Mouse (Mus musculus) central nervous system, embryonic 18 days (tissue): ENCODE measurements around the gene Csgalnact2. TPM values are rescaled to one million over a fixed set of nuclear protein-coding genes. Genes with fewer than 3 reads are reported as not detected.

Experiments
- polyA plus RNA-seq: library from polyadenylated mRNA; depleted of rRNA; stranded (reverse); fragments of >200 nt; gene quantifications from 2 replicates; pipeline ENCODE4 v1.2.3, GENCODE M21; 2012; rRNA removed

Csgalnact2 gene
- polyA plus RNA-seq, result 8.6 and 9.3 TPM in 2 replicates

GRCm38 (mm10) chr6:118138731-118139709 lies at the start of gene Csgalnact2:
Gene Csgalnact2 (minus strand): TSS chr6:118139140.

Other genes starting within 250 kb of the Csgalnact2 start
- gene Hnrnpf, start 238.8 kb downstream of the Csgalnact2 start, polyA plus RNA-seq, result 206 and 210 TPM in 2 replicates
- gene Fxyd4, start 201.4 kb downstream of the Csgalnact2 start, polyA plus RNA-seq, result not detected in 2 replicates
- gene Rasgef1a, start 127.7 kb downstream of the Csgalnact2 start, polyA plus RNA-seq, result 24.4 and 26.4 TPM in 2 replicates
- 6.6 and 10.3 TPM in 2 replicates for gene Ret, start 58.6 kb upstream of the Csgalnact2 start, polyA plus RNA-seq